Mouse (Mus musculus) large intestine, adult 2 months (tissue): Measurements from ENCODE around the gene Pth2. TPM values are rescaled to one million over a fixed set of nuclear protein-coding genes. Genes with fewer than 3 reads are reported as not detected.

ENCODE experiments used
- DNase-seq: peaks from one replicate; pipeline ENCODE4 v3.0.0-alpha.2; 2012; ENCODE audit warnings: low read depth, low spot score
- WGBS: fragments of 180-500 bp; shearing (Covaris S2); methylation state at CpG from one replicate; pipeline ENCODE4 v1.1.7; 2018; 5-methylcytosine and 5-hydroxymethylcytosine counted together
- polyA plus RNA-seq: library from polyadenylated mRNA; depleted of rRNA; stranded (reverse); fragments of >200 nt; gene quantifications from 2 replicates; pipeline ENCODE4 v1.2.3, GENCODE M21; 2012

Pth2 gene
- polyA plus RNA-seq, 1 experiment, result not detected

DNA sequence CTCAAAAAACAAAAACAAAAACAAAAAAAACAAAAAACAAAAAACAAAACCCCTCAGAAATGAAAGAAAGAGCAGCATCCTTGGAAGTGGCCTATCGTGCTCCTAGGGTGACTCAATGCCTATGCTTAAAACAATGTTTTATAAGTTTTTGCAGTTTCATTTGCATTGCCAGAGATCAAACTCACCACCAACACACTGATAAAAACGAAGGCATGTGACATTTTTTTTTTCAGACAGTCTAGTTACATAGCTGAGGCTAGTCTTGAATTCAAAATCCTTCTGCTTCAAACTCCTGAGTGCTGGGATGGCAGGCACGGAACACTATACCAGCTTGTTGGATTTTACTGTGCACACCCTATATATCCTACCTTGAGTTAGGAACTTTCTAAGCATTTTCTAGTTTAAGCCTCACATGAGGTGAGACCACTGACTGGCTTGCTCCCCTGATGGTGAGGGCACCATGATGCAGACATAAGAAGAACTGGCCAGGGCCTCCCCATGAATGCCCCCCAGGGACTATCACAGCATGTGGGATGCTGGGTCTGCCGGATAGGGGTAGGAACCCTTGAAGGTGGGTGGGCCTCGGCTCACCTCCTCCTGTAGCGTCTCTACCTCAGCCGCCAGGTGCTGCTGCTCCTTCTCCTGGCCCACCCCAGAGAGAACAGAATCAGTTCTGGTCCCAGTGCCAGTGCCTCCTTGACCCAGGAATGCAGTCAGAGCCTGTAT, 12.0 kb downstream of the Pth2 start:
- no peak for DNase-seq
- 91% methylated on average over 7 of the region's 7 CpGs for WGBS

DNA sequence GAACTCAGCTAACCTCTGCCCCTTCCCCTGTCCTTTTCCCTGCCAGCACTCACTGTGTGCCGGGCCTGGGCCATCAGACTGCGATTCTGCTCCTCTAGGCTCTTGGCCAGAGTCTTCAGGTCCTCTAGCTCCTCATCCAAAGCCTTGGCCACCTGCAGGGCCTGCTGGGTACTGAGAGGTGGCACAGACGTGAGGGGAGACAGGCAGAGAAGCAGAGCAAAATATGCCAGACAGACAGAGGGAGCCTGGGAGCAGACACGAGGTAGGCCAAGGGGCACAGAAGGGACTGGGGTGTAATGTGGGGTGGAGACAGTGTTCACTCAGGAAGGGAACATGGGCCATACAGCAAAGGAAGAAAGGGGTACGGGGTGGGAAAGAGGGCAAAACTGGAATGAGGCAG, 12.6 kb downstream of the Pth2 start:
- DNase-seq, result no peak
- 67% methylated on average over 5 of the region's 5 CpGs for WGBS

DNA sequence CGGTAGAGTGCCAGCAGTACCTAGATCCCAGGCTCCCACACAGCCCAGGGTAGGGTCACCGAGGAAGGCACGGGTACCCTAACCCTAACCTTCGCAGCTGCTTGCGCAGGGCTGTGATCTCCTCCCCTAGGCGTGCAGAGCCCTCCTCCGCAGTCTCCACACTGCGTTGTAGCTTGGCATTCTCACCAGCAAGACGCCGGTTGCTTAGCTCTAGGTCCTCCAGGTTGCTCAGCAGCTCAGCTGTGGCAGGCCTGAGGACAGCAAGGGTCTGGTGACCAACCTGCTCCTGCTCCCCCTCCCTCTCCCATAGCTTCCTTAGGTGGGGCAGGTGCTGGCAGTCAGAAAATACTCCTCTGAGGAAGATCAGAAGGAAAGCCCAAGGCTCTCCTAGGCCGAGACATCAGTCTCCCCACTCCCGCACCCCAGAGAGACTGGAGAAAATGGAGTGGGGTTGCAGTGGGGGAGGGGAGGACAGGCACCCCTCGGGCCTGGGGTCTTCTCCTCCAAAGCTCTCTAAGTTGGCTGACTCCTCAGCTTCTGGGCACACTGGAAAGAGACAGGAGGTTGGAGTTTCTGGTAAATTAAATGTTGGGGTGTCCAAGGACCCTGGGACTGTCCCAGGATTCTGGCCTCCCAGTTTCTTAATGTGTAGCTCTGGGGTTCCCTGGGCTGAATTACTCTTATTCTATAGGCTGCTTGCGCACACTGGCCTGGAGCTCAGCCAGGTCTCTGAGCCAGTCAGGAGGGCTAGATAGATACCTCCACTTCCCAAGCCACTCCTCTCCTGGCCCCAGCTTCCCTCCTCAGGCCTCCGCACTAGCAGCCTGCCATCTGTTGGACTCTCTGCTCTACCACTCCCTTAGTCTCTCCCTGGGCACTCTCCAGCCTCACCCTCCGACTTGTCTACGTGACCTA, 13.3 kb downstream of the Pth2 start:
- WGBS, result 69% methylated on average over 17 of the region's 17 CpGs
- DNase-seq, result no peak

DNA sequence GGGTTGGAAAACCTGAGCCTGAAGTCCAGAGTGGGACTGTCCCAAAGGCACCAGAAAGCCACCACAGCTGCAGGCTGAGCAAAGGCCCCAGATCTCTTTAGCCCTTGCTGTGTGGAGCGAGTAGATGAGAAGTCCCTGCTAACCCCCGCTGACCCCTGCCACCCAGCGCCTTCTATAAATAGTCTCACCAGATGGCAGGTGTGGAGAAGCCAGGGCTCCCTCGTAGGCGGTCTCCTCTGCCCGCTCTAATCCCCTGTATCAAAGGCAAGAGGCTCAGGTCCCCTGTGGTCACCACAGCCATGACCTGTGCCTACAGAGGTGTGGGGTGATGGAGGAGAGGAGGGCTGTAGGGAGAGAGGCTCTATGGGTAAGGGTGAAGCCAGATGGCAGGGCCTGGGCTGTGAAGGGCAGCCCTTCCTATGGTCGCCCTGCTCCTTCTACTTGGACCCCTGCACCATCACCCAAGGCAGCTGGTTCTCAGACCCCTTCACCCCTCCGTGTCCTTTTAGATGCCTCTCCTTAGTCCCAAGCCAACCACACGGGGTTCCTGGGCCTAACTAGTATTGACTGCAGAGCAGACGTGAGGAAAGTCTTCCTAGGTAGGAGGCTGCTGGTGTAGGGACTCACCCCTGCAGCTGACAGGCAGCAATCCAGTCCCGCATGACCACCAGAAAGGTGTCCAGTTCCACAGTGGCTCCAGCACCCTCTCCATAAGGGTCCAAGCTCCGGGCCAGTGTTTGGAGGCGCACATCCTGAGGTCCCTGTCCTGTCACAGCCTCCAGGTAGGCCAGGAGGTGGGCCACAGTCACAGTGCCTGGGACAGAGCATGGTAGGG, 14.8 kb downstream of the Pth2 start:
- 73% methylated on average over 13 of the region's 13 CpGs for whole genome bisulfite sequencing
- DNase-seq, result no peak

DNA sequence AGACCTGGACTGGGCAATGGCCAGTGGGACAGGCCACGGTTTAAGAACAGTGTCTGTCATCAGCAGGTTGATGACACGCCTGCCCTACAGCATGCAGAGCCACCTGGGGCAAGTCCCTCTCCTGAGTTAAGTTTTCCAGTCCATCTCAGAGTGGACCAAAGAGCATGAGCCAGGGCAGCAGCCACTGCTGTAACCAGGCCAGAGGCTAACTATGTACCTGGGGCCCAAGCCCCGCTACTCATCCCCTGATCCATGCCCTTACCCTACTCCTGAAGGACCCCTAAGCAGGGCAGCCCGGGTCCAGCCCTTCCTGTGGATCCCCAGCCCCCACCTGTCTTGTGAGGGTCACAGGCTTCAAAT, 15.4 kb downstream of the Pth2 start:
- WGBS, result 76% methylated on average over 4 of the region's 4 CpGs
- no peak for DNase-seq

DNA sequence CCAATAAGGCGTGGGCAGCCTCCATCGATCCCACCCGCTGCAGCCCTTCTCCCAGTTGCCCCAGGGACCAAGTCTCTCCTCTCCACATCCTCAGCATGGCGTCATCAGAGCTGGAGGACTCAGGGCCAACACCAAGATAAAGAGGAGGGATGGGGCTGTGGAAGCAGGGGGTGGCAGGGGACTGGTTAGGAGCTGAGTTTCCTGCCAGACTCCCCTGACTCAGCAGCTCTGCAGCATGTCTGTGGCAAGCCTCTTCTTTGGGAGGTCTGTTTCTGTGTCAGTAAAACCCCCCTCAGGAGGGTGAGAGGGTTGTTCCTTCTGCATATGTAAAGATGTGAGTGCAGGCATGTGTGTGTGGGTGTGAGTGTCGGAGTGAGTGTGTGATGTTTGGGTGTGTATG, 16.2 kb downstream of the Pth2 start:
- WGBS, result 72% methylated on average over 5 of the region's 5 CpGs
- DNase-seq, result no peak

DNA sequence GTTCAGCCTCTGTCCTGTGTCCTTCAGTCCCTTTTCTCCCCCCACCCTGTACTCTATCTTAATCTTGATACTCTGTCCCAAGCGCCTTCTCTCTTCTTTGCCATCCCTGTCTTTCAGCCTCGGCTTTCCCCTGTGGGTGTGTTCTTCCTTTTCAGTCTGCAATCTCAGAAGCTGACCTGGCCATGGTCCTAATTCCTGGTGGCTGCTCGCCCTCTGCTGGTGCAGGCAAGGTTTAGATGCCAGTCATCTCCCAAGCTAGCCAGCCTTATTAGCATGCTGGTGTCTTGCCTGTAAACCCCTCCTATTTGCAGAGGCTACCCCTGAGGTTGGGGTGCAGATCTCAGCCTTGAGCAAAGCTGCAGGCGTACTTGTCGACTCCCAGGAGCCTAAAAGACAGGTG, 17.6 kb downstream of the Pth2 start:
- WGBS, result 18% methylated on average over 5 of the region's 5 CpGs
- no peak for DNase-seq

DNA sequence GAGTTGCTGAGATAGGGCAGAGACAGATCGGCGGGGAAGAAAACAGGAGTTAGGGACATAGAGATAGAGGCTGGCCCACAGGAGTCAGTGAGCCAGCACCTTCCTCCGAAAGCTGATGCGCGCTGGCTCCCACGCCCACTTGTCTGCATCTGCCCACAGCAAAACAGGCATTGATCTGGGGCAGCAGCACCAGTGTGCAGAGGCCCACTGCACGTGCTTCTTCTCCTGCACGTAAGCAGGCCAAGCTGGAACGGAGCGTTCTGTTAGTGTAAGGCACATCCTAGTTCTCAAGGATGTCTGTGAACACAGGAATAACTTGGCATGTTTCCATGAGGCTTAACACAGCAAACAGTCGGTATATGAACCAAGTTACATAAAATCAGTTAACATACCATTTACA, 18.2 kb downstream of the Pth2 start:
- 64% methylated on average over 11 of the region's 11 CpGs for WGBS
- DNase-seq, result no peak

DNA sequence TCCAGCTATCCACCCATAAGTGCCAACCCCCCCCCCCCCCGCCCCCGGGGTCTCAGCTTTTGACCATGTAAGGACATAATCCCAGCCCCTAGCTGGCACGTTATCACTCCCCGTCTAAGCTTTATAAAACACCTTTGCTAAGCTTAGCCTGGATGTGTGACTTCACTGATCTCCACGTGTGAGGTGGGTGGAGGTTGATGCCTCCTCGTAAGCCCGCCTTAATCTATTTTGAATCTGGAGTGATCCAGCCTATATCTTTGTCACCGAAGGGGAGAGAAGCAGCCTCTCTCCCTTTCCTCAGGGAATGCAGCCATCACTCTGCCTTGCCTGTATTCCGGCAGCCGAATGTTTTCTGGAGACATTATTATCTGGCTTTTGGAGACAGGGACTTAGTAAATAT, 21.9 kb downstream of the Pth2 start:
- DNase-seq, result no peak
- 51% methylated on average over 10 of the region's 10 CpGs for WGBS

DNA sequence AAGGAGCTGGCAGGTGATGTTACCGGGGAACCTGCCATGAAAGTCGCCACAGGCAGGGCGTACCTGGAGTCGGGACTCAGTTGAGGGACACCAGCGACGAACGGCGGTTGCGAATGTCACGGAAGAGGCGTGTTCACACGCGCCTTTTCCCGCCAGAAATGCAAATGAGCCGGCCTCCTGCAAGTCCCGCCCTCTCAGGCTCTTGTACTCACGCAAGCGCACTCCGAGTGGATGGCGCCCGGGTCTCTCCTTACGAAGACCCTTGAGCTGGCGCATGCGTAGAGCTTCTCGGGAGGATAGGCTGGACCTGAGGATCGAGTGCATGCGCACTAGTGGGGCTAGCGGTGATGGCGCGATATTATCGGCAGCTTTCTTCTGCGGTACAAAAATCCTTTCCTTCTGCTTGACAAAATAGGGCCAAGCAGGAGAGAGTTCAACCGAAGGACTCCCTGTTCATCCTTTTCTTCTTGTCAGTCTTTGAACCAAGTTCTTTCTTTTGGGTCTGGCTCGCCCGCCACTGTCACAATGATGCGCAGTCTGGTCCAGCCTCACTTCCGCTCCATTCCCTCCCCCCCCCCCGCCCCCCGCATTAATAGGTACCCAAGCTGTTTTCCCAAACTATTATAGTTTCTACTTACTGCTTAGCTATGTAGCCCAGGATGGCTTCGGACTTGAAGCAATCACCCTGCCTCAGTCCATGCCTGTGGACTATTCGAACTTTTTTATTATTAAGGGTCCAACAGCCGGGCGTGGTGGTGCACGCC, 23.8 kb downstream of the Pth2 start, which contains the start of gene Ccdc155:
Ccdc155 (minus strand) TSS at position 513 of the 764 bp plus-strand sequence.
- peak; percentile 55 for DNase-seq
- WGBS, result 6% methylated on average over 44 of the region's 44 CpGs

DNA sequence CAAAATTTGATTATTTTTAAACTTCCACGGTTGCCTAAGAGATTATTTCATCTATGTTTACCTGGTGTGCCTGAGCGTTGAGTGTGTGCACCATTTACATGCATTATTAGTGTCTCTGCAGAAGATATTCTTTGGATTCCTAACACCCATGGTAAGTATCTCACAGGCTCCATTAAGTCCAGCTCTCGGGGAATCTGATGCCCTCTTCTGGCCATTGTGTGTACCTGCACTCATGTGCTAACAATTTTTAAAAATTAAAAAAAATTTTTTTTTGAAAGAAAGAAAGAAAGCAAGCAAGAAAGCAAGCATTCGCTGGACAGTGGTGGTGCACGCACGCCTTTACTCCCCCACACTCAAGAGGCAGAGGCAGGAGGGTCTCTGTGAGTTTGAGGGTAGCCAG, 27.5 kb downstream of the Pth2 start:
- WGBS, result 81% methylated on average over 6 of the region's 6 CpGs
- no peak for DNase-seq

DNA sequence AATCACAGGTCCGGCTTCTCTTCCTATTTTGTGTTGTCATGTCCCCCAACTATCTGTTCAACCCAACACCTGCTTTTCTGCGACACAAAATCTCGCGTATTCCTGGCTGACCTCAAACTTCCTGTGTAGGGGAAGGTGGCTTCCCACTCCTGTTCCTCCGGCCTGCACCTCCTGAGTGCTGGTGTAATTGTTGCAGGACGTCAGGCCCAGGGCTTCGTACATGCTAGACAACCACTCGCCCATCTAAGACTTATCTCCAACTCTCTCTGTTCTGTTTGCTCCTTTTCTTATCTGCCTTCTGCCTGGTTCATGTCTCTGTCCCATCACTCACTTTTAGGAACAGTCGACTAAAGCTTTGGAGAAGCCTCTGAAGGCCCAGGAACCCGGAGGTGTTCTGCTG, 30.3 kb downstream of the Pth2 start:
- DNase-seq, result no peak
- WGBS, result 77% methylated on average over 10 of the region's 10 CpGs

DNA sequence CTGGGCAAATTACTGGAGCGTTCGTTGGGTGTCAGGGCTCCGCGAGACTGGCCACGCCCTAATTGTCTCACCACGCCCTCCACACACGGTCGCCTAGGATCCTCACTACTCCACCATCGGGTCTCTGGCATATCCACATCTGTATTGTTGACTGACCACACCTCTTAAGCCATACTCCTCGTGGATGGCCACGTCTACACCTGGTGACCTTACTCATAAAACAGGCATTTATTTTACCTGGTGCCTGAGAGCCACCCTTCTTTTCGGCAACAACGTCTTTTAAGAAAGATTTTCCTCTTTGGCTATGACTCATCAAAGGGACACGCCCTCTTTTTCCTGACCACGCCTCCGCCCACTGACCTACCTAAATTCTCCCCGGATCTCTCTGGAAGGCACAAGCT, 31.1 kb downstream of the Pth2 start, which contains the start of gene Dkkl1:
Dkkl1 (minus strand) TSS at position 297 of the 401 bp plus-strand sequence.
- 5% methylated on average over 17 of the region's 17 CpGs for WGBS
- no peak for DNase-seq

DNA sequence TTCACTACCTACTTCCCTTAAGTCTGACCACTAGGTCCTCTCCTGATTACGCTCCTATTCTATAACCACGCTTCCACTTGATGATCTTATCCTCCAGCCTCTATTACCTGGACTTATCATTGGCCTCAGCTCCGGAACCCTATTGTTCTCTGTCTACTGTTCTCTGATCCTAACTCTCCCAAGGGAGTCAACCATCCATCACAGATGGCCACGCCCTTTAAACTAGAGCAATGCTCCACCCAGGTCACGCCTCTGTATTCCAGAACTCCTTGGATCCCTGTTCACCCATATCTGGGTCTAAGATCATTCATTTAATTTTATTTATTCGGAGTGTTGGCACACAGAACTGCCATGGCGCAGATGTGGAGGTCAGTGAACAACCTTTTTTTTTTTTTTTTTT, 31.6 kb downstream of the Pth2 start:
- no peak for DNase-seq
- WGBS, result 68% methylated on average over 7 of the region's 7 CpGs

DNA sequence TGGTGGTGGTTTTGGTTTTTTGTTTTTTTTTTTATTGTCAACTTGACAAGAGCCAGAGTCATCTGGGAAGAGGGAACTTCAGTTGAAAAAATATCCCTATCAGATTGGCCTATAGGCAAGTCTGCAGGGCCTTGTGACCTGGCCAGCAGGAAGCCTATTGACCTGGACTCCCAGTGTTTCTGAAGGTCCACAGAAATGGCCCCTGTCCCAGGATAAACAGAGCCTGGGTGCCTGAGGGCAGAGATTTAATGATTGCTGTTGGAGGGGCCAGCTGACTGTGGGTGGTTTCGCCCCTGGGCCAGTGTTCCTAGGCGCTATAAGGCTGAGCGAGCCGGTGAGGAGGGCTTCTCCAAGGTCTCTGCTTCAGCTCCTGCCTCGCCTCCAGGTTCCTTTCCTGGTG, 32.9 kb downstream of the Pth2 start:
- DNase-seq, result no peak
- WGBS, result 90% methylated on average over 5 of the region's 5 CpGs

DNA sequence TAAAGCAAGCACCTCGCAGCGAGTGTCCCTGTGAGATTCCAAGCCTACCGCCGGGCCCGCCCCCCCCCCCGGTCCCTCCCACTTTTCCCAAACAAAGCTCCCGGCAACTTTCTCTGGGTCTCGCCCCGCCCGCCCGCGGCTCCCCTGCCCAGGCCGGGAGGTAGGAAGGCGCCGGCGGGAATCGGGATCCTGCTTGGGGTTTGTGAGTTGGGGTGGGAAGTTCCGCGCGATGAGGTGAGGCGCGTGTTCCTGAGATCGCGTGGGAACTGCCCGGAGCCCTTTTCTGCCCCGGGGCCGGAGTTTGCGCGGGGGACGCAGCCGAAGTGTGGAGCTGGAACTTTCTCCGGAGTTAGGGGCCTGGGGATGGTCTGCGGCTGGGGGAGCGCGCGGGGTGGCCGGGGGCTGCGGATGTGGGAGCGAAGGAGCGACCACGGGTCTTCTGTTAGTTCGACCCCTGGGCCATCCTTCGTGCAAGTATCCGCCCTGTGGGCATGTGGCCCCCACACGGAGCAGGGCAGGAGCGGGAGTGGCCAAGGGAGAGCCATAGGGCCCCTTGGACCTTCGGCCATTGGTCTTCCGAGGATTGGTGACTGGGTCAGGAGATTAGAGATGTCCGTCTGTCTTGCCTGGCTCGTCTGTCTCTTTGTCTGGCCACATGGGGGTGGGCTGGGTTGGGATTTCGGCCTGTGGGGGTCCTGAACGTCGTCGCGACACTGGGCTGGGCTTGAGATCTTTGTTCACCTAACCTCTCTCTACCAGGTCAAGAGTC, 35.1 kb downstream of the Pth2 start, which contains the start of gene Tead2:
Tead2 (plus strand) TSS at position 81 of the 769 bp plus-strand sequence.
- 1% methylated on average over 55 of the region's 55 CpGs for WGBS
- no peak for DNase-seq

DNA sequence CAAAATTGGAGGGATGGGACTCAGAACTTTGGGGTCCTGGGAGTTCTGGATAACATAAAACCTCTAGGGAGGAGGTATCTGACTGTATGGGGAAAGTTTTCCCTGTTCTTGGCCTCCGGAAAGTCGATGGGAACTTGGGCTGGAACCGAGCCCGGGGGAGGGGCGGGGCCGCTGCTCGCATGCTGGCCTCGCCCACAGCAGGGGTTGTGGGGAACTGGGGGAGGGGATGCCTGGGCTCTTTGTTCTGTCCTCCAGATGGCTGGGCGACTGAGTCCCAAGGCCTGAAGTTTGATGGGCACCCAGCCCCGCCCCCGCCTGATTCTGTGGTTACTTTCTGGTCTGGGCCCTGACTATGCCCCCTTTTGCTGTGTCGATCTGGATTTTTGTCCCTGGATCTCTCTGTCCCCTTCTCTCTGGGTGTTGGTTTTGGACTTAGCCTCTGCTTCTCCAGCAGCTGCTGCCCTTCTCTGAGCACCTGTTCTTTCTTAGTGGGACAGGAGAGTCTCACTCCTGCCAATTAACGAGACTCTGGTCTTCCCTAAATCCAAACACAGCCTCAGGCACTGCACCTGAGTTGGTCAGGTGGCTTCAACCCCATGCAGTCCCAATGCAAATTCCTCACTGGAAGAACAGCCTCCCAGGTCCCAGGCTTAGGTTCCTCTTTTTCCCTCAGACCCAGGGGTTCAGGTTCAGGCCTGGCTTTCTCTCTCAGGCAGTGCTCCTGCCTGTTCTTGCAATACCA, 35.8 kb downstream of the Pth2 start:
- no peak for DNase-seq

DNA sequence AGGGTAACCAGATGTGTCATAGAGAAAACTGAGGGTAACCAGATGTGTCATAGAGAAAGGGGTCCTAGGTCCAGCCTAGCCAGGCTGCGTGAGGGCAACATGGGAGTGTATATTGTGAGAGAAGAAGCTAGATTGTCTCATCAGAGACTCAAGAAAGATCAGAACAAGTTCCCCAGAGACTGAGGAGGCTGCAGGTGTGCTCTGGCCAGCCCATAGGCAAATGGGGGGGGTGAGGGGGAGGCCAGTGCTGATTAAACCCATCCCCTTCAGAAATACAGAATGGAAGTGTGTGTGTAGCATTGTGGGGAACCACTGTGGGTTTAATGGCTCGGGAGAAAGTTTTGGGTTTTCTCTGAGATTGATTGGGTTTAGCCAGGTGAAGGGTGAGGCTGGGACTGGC, 40.9 kb downstream of the Pth2 start:
- no peak for DNase-seq
- WGBS, result 72% methylated on average over 2 of the region's 2 CpGs

More for the DNA sequence above, 35.8 kb downstream of the Pth2 start:
- 8% methylated on average over 13 of the region's 13 CpGs for WGBS
